Mouse (Mus musculus): Measurements from ENCODE around the gene Mfsd6.

DNA sequence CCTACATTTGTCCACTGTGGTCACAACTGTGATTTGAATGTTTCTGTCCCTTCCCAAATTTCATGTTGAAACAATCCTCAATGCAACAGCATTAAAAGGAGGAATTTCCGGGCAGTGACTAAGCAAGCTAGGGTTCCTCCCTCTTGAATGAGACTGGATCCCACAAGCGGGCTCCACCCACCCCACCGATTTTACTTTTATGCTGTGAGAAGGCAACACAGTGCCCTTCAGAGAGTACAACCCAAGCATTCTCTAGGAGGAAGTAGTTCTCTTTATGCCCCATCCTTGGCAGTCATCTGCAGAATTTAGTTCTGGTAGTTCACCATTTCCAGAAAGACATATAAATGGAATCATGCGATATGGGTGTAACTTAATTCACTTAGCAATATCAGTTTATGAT lies 6.9 kb upstream of the Mfsd6 start:
- TF ChIP-seq CTCF (IDR thresholded peaks at IDR 0.05; ENCODE audit: extremely low read depth, insufficient read depth, insufficient read length, insufficient replicate concordance) (no peak), POLR2A (IDR thresholded peaks at IDR 0.05; ENCODE audit: low read depth, low read length) (no peak)
